8 mouse cellular contexts compared by ENCODE assay signal in genomic region chr12:11436023-11436350, GRCm38 (mm10). TPM values are rescaled to one million over a fixed set of nuclear protein-coding genes. Genes with fewer than 3 reads are reported as not detected.
DNase-seq lines count a peak whose midpoint lies in the region; ATAC-seq and TF ChIP-seq lines count a peak whose summit lies in the region.

No protein-coding gene starts in this region.

- H3K27me3 ChIP-seq in lung, postnatal 0 days (replicated peaks; ENCODE audit: insufficient read depth, low read length), result 0 out of 2 replicates have a peak, but pooled peaks cover 5% of the 10 kb centered on the region
- peaks cover 28% of the 10 kb centered on the region for H3K27me3 ChIP-seq in limb, embryonic 15.5 days

- 2% methylated on average over 12 of the region's 12 CpGs for WGBS in lung, postnatal 0 days
- 3% methylated on average over 12 of the region's 12 CpGs for WGBS in limb, embryonic 15.5 days

- peak overlapping the region; percentile 22 for H3K4me3 ChIP-seq in lung, postnatal 0 days (ENCODE audit: low read depth, low read length)
- peak overlapping the region; percentile 46 for H3K4me3 ChIP-seq in limb, embryonic 15.5 days

- DNase-seq in embryo, embryonic 10.5 days (ENCODE audit: low spot score), result peak; percentile 36
- no peak for DNase-seq in embryo, embryonic 10 days (ENCODE audit: low spot score)
- DNase-seq in lung, postnatal 0 days (ENCODE audit: low spot score), result no peak
- no peak for DNase-seq in lung, postnatal 14 days
- DNase-seq in telencephalon, adult 2 months (ENCODE audit: low read depth, low spot score), result peak; percentile 40
- DNase-seq in spleen, adult 12 weeks (ENCODE audit: low spot score), result no peak

- no peak for TF ChIP-seq CTCF in lung, postnatal 0 days (IDR thresholded peaks at IDR 0.05)

- H3K9ac ChIP-seq in lung, postnatal 0 days (replicated peaks; ENCODE audit: low read depth), result no peak overlapping the region
- no peak overlapping the region for H3K9ac ChIP-seq in limb, embryonic 15.5 days

- peaks cover 5% of the 10 kb centered on the region; the same call in 1 of the 2 replicates for H3K4me1 ChIP-seq in lung, postnatal 0 days (ENCODE audit: insufficient read depth, low read depth, low read length)
- peaks cover 20% of the 10 kb centered on the region for H3K4me1 ChIP-seq in limb, embryonic 15.5 days

- H3K9me3 ChIP-seq in lung, postnatal 0 days (ENCODE audit: low read length), result no peaks in the 10 kb centered on the region
- no peaks in the 10 kb centered on the region for H3K9me3 ChIP-seq in limb, embryonic 15.5 days

- no peaks in the 10 kb centered on the region for H3K36me3 ChIP-seq in lung, postnatal 0 days (ENCODE audit: insufficient read depth, low read length)
- no peaks in the 10 kb centered on the region for H3K36me3 ChIP-seq in limb, embryonic 15.5 days

- no peak for ATAC-seq in lung, postnatal 0 days
- ATAC-seq in limb, embryonic 15.5 days (ENCODE audit: insufficient number of reproducible peaks, low FRiP score, low TSS enrichment, low read depth), result no peak
- no peak for ATAC-seq in inflammation-experienced regulatory T-cells, adult 6 months

- no peak for TF ChIP-seq EP300 in lung, postnatal 0 days (IDR thresholded peaks at IDR 0.05)

- H3K4me2 ChIP-seq in lung, postnatal 0 days (replicated peaks; ENCODE audit: low read depth, low read length), result peak overlapping the region; percentile 59
- peak overlapping the region; percentile 87 for H3K4me2 ChIP-seq in limb, embryonic 15.5 days

- no peak overlapping the region for H3K27ac ChIP-seq in lung, postnatal 0 days (ENCODE audit: low read length)
- no peak overlapping the region for H3K27ac ChIP-seq in limb, embryonic 15.5 days

RNA-seq across cellular contexts. Expression of gene Vsnl1, which starts 0.4 kb away (rescaled TPM):
- 8.3 and 8.6 TPM in 2 replicates for polyA plus RNA-seq in lung, postnatal 0 days (2015; fragmentation: Nextera tagmentation; extraction: Ambion mirVana)
- 1.3 and 1.4 TPM in 2 replicates for polyA plus RNA-seq in limb, embryonic 15.5 days (2015; fragmentation: Nextera tagmentation; extraction: Ambion mirVana)
- polyA plus RNA-seq in inflammation-experienced regulatory T-cells, adult 6 months (2017; shearing (Covaris generic)), result not detected

RNA-seq across cellular contexts. Expression of gene Rad51ap2, which starts 19.9 kb away (rescaled TPM):
- polyA plus RNA-seq in lung, postnatal 0 days (2015; fragmentation: Nextera tagmentation; extraction: Ambion mirVana), result 0.41 and 0.52 TPM in 2 replicates
- polyA plus RNA-seq in limb, embryonic 15.5 days (2015; fragmentation: Nextera tagmentation; extraction: Ambion mirVana), result 0.20 and 0.24 TPM in 2 replicates
- not detected for polyA plus RNA-seq in inflammation-experienced regulatory T-cells, adult 6 months (2017; shearing (Covaris generic))

Comparison
In these comparisons a context has a peak if more than half of its experiments do, and no peak if none do; other contexts are left out.
1. DNase-seq: peak in embryo, embryonic 10.5 days (single experiment) and telencephalon, adult 2 months (single experiment); none in embryo, embryonic 10 days (single experiment), lung, postnatal 0 days (single experiment), lung, postnatal 14 days (single experiment) and spleen, adult 12 weeks (single experiment).